Mouse (Mus musculus) lung, embryonic 15.5 days (tissue): ENCODE measurements around the gene Mob4. TPM values are rescaled to one million over a fixed set of nuclear protein-coding genes. Genes with fewer than 3 reads are reported as not detected.
"Not testable (repeated sequence)": the region's sequence is repeated elsewhere in the genome, so short reads cannot be mapped to it uniquely, and the experiment has no call there.

ENCODE experiments used
- ATAC-seq: fragments of 200-750 bp; cut with Nextera tagmentation; 2 replicates; pipeline ENCODE4 v1.8.0; 2017; ENCODE audit warnings: moderate number of reproducible peaks, borderline replicate concordance; ENCODE audit not compliant: low FRiP score, low TSS enrichment; ENCODE audit errors: extremely low read depth
- H3K27ac ChIP-seq: fragments of 300-500 bp; sonication (generic); 2 replicates; pipeline ENCODE4 v1.5.1; 2015; ENCODE audit warnings: moderate library complexity, mild to moderate bottlenecking, inconsistent platforms
- H3K27me3 ChIP-seq: fragments of 300-500 bp; sonication (generic); 2 replicates; pipeline ENCODE4 v1.6.1; 2015; ENCODE audit warnings: inconsistent platforms
- H3K36me3 ChIP-seq: fragments of 300-500 bp; sonication (generic); 2 replicates; pipeline ENCODE4 v1.6.1; 2015; ENCODE audit warnings: inconsistent platforms
- H3K4me1 ChIP-seq: fragments of 300-500 bp; sonication (generic); 2 replicates; pipeline ENCODE4 v1.6.1; 2015; ENCODE audit warnings: inconsistent platforms
- H3K4me2 ChIP-seq: fragments of 300-500 bp; sonication (generic); 2 replicates; pipeline ENCODE4 v1.6.1; 2015; ENCODE audit warnings: inconsistent platforms, mild to moderate bottlenecking, moderate library complexity
- H3K4me3 ChIP-seq: fragments of 300-500 bp; sonication (generic); 2 replicates; pipeline ENCODE4 v1.5.1; 2015; ENCODE audit warnings: mild to moderate bottlenecking, inconsistent platforms
- H3K9ac ChIP-seq: fragments of 300-500 bp; sonication (generic); 2 replicates; pipeline ENCODE4 v1.6.1; 2015; ENCODE audit warnings: inconsistent platforms
- H3K9me3 ChIP-seq: fragments of 300-500 bp; sonication (generic); 2 replicates; pipeline ENCODE4 v1.6.1; 2016; ENCODE audit warnings: inconsistent platforms
- WGBS: fragments of 180-500 bp; shearing (Covaris S2); methylation state at CpG from one replicate; pipeline ENCODE4 v1.1.7; 2015; 5-methylcytosine and 5-hydroxymethylcytosine counted together
- polyA plus RNA-seq: library from polyadenylated mRNA; unstranded; fragments of >200 nt; fragmentation: Nextera tagmentation; extraction: Ambion mirVana; gene quantifications from 2 replicates; pipeline ENCODE4 v1.2.1, GENCODE M21; 2015

Gene Mob4
- polyA plus RNA-seq, 1 experiment from 2014 or later, result 133 TPM

- WGBS, result 80% methylated on average over 9 of the region's 9 CpGs
- Histone ChIP-seq H3K27me3 (no peaks in the 10 kb centered on the region), H3K27ac (no peak overlapping the region), H3K9ac (no peak overlapping the region), H3K4me2 (no peak overlapping the region), H3K4me1 (no peaks in the 10 kb centered on the region), H3K4me3 (no peak overlapping the region), H3K9me3 (no peaks in the 10 kb centered on the region), H3K36me3 (no peaks in the 10 kb centered on the region)
- ATAC-seq, result no peak
Observed at GRCm38 (mm10) chr1:55106919-55107585, 24.0 kb upstream of the Mob4 start.

GRCm38 (mm10) chr1:55107644-55108043 lies 23.4 kb upstream of the Mob4 start:
- no peak overlapping the region for H3K27ac ChIP-seq
- no peak for ATAC-seq
- 80% methylated on average over 1 of the region's 1 CpGs for WGBS
- H3K4me1 ChIP-seq, result no peaks in the 10 kb centered on the region
- no peaks in the 10 kb centered on the region for H3K27me3 ChIP-seq
- no peak overlapping the region for H3K4me3 ChIP-seq
- no peaks in the 10 kb centered on the region for H3K9me3 ChIP-seq
- no peak overlapping the region for H3K9ac ChIP-seq
- no peaks in the 10 kb centered on the region for H3K36me3 ChIP-seq
- no peak overlapping the region for H3K4me2 ChIP-seq

- no peaks in the 10 kb centered on the region for H3K9me3 ChIP-seq
- no peak overlapping the region for H3K27ac ChIP-seq
- no peak overlapping the region for H3K4me3 ChIP-seq
- no peak overlapping the region for H3K9ac ChIP-seq
- H3K36me3 ChIP-seq, result no peaks in the 10 kb centered on the region
- no peak overlapping the region for H3K4me2 ChIP-seq
- no peaks in the 10 kb centered on the region for H3K4me1 ChIP-seq
- 47% methylated on average over 2 of the region's 2 CpGs for WGBS
- no peaks in the 10 kb centered on the region for H3K27me3 ChIP-seq
- no peak for ATAC-seq
Observed at GRCm38 (mm10) chr1:55108473-55108872, 22.6 kb upstream of the Mob4 start.

- 84% methylated on average over 4 of the region's 4 CpGs for WGBS
- no peak overlapping the region for H3K4me3 ChIP-seq
Observed at GRCm38 (mm10) chr1:55109066-55109766, 21.8 kb upstream of the Mob4 start.

GRCm38 (mm10) chr1:55123046-55123445 lies 8.0 kb upstream of the Mob4 start:
- Histone ChIP-seq H3K27ac (no peak overlapping the region), H3K4me1 (no peaks in the 10 kb centered on the region), H3K9ac (no peak overlapping the region), H3K27me3 (no peaks in the 10 kb centered on the region), H3K9me3 (no peaks in the 10 kb centered on the region), H3K4me3 (no peak overlapping the region), H3K36me3 (no peaks in the 10 kb centered on the region), H3K4me2 (no peak overlapping the region)
- ATAC-seq, result no peak
- 86% methylated on average over 5 of the region's 5 CpGs for WGBS

More at GRCm38 (mm10) chr1:55109066-55109766, 21.8 kb upstream of the Mob4 start:
- no peak for ATAC-seq
- Histone ChIP-seq H3K9ac (no peak overlapping the region), H3K27me3 (no peaks in the 10 kb centered on the region), H3K9me3 (no peaks in the 10 kb centered on the region), H3K4me1 (no peaks in the 10 kb centered on the region), H3K27ac (no peak overlapping the region), H3K36me3 (no peaks in the 10 kb centered on the region), H3K4me2 (no peak overlapping the region)

- ATAC-seq, result no peak
- WGBS, result 85% methylated on average over 2 of the region's 2 CpGs
- H3K4me2 ChIP-seq, result no peak overlapping the region
- H3K9ac ChIP-seq, result no peak overlapping the region
- H3K4me1 ChIP-seq, result no peaks in the 10 kb centered on the region
- no peaks in the 10 kb centered on the region for H3K9me3 ChIP-seq
- H3K27ac ChIP-seq, result no peak overlapping the region
- no peaks in the 10 kb centered on the region for H3K36me3 ChIP-seq
- no peak overlapping the region for H3K4me3 ChIP-seq
- no peaks in the 10 kb centered on the region for H3K27me3 ChIP-seq
Observed at GRCm38 (mm10) chr1:55123561-55123960, 7.5 kb upstream of the Mob4 start.

- not testable (repeated sequence) for H3K4me3 ChIP-seq, H3K9me3 ChIP-seq, H3K27ac ChIP-seq, H3K36me3 ChIP-seq, H3K4me2 ChIP-seq, H3K27me3 ChIP-seq, ATAC-seq, H3K4me1 ChIP-seq, H3K9ac ChIP-seq
- WGBS, result 94% methylated on average over 2 of the region's 2 CpGs
Observed at GRCm38 (mm10) chr1:55124136-55124535, 6.9 kb upstream of the Mob4 start.

GRCm38 (mm10) chr1:55129716-55130115 lies 1.3 kb upstream of the Mob4 start:
- peaks cover 12% of the 10 kb centered on the region for H3K4me1 ChIP-seq
- no peaks in the 10 kb centered on the region for H3K36me3 ChIP-seq
- no peaks in the 10 kb centered on the region for H3K27me3 ChIP-seq
- ATAC-seq, result no peak
- no peak overlapping the region for H3K9ac ChIP-seq
- H3K4me2 ChIP-seq, result no peak overlapping the region
- H3K27ac ChIP-seq, result no peak overlapping the region
- H3K4me3 ChIP-seq, result no peak overlapping the region
- WGBS, result 92% methylated on average over 5 of the region's 5 CpGs
- H3K9me3 ChIP-seq, result no peaks in the 10 kb centered on the region

- peak overlapping the region; percentile 62 for H3K4me2 ChIP-seq
- no peak for ATAC-seq
- peak overlapping the region; percentile 86 for H3K4me3 ChIP-seq
- no peaks in the 10 kb centered on the region for H3K9me3 ChIP-seq
- H3K4me1 ChIP-seq, result peaks cover 12% of the 10 kb centered on the region
- peak overlapping the region; percentile 53 for H3K9ac ChIP-seq
- H3K36me3 ChIP-seq, result 0 out of 2 replicates have a peak, but pooled peaks cover 3% of the 10 kb centered on the region
- WGBS, result 55% methylated on average over 10 of the region's 10 CpGs
- peak overlapping the region; percentile 67 for H3K27ac ChIP-seq
- H3K27me3 ChIP-seq, result no peaks in the 10 kb centered on the region
Observed at GRCm38 (mm10) chr1:55130190-55130916, 678 bp upstream of the Mob4 start.

- peaks cover 9% of the 10 kb centered on the region; the same call in 1 of the 2 replicates for H3K36me3 ChIP-seq
- ATAC-seq, result peak; percentile 90
- under 1% methylated on average over 32 of the region's 47 CpGs for WGBS
- peaks cover 12% of the 10 kb centered on the region for H3K4me1 ChIP-seq
- H3K27ac ChIP-seq, result peak overlapping the region; percentile 98
- no peaks in the 10 kb centered on the region for H3K9me3 ChIP-seq
- H3K4me2 ChIP-seq, result peak overlapping the region; percentile 62
- no peaks in the 10 kb centered on the region for H3K27me3 ChIP-seq
- peak overlapping the region; percentile 97 for H3K9ac ChIP-seq
- H3K4me3 ChIP-seq, result peak overlapping the region; percentile 86
Observed at GRCm38 (mm10) chr1:55131424-55132014, 488 bp downstream of the Mob4 start.

GRCm38 (mm10) chr1:55132308-55132707 lies 1.3 kb downstream of the Mob4 start:
- H3K36me3 ChIP-seq, result peaks cover 9% of the 10 kb centered on the region; the same call in 1 of the 2 replicates
- 55% methylated on average over 4 of the region's 4 CpGs for WGBS
- peak overlapping the region; percentile 86 for H3K4me3 ChIP-seq
- peak overlapping the region; percentile 62 for H3K4me2 ChIP-seq
- no peak overlapping the region for H3K27ac ChIP-seq
- H3K27me3 ChIP-seq, result no peaks in the 10 kb centered on the region
- H3K9ac ChIP-seq, result peak overlapping the region; percentile 97
- H3K4me1 ChIP-seq, result peaks cover 12% of the 10 kb centered on the region
- ATAC-seq, result no peak
- H3K9me3 ChIP-seq, result no peaks in the 10 kb centered on the region
